Mouse (Mus musculus) G1E-ER4 (cell line): ENCODE measurements around the gene Dusp15. TPM values are rescaled to one million over a fixed set of nuclear protein-coding genes. Genes with fewer than 3 reads are reported as not detected.

Experiments
- GATA1 ChIP-seq: IDR thresholded peaks from one replicate; pipeline ENCODE4 v1.8.0; 2012; ENCODE audit warnings: low read length, inconsistent platforms
- polyA plus RNA-seq: library from polyadenylated mRNA; stranded (reverse); fragments of >175 nt; gene quantifications from 2 replicates; pipeline ENCODE4 v1.2.3, GENCODE M21; 2012

The Dusp15 gene
- polyA plus RNA-seq, 1 experiment = not detected

DNA sequence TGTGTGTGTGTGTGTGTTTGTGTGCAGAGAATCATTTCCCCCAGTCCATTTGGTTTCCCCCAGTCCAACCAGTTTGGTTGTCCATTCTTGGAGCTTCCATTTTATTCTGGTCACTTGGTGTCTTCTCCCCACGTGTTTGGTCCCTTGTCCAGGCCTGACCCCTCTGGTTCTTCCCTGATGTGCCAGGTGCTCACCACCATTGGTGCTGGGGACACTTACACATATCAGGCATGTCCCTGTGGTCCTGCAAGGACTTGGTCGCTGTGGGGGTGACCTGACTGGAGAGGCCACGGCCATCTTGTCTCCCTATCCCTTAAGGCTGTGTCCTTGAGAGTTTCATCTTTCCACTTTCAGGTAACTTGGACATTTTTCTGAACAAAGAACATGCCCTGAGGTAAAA is 54.6 kb downstream of the Dusp15 start:
- TF ChIP-seq GATA1 = no peak

DNA sequence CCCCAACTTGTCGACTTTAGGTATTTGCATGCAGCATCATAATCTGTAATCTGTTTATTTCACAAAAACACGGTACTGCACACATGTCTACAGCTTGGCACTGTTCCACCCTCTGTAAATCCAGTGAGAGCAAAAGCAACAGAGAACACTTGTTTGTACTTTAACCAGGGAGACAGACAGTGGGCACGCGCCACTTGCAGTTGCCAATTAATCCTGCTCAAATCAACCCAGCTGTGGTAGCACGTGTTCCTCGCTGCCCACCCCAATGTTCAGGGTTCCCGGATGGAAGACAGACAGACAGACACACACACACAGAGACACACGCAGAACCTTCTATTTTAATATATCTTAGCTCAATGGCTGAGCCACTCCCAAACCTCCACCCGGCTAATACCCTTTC is 55.7 kb downstream of the Dusp15 start:
- no peak for TF ChIP-seq GATA1

Other genes starting within 250 kb of the Dusp15 start
- 53.4 and 64.9 TPM in 2 replicates for gene Id1, start 215.4 kb downstream of the Dusp15 start, polyA plus RNA-seq
- not detected in 2 replicates for gene Cox4i2, start 197.5 kb downstream of the Dusp15 start, polyA plus RNA-seq
- gene Bcl2l1, start 120.0 kb downstream of the Dusp15 start, polyA plus RNA-seq = 53.0 and 76.9 TPM in 2 replicates
- 11.1 and 18.9 TPM in 2 replicates for gene Tpx2, start 103.7 kb downstream of the Dusp15 start, polyA plus RNA-seq
- gene Mylk2, start 40.3 kb downstream of the Dusp15 start, polyA plus RNA-seq = not detected in 2 replicates
- gene Foxs1, start 18.5 kb downstream of the Dusp15 start, polyA plus RNA-seq = not detected in 2 replicates
- gene Ttll9, start 10.8 kb upstream of the Dusp15 start, polyA plus RNA-seq = not detected in 2 replicates
- 52.8 and 80.7 TPM in 2 replicates for gene Pdrg1, start 63.7 kb upstream of the Dusp15 start, polyA plus RNA-seq
- gene Xkr7, start 80.2 kb upstream of the Dusp15 start, polyA plus RNA-seq = not detected in 2 replicates
- gene Ccm2l, start 114.3 kb upstream of the Dusp15 start, polyA plus RNA-seq = not detected in 2 replicates
- gene Hck, start 156.8 kb upstream of the Dusp15 start, polyA plus RNA-seq = not detected in 2 replicates
- gene Tm9sf4, start 209.6 kb upstream of the Dusp15 start, polyA plus RNA-seq = 22.0 and 39.4 TPM in 2 replicates